Comparison of ENCODE assay signal across 34 mouse cellular contexts in the genomic region with DNA sequence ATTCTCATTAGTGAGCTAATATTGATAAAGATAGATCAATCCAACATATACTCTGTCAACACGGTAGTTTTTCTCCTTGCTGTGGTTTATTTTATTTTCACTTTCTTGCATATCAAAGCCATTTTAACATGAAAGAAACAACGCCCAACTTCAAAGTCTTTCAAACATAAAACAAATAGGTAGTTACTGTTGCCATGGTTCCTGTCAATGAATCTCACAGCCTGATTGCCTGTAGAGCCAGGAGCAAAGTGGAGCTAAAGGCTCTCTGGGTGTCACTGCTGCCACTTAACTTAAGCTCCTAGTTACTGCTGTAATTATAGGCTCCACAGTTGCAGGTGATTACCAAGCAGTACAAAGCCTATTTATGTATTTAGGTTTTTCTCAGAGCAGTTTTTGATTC.
DNase-seq lines count a peak whose midpoint lies in the region; ATAC-seq and TF ChIP-seq lines count a peak whose summit lies in the region.
"Had no signal": no experiment of that assay in that cellular context is flagged by ENCODE, and none has a peak within 500 bp of the region (broad histone marks: within the 10 kb centered on the region; RNA-seq: fewer than 3 reads in every experiment).

No protein-coding gene starts in this region.

- no peak overlapping the region for H3K9ac ChIP-seq in midbrain, embryonic 14.5 days (replicated peaks; ENCODE audit: low read length)
- H3K9ac ChIP-seq: forebrain, embryonic 13.5 days; heart, embryonic 12.5 days; hindbrain, embryonic 13.5 days; limb, embryonic 15.5 days; liver, embryonic 14.5 days; lung, embryonic 14.5 days; neural tube, embryonic 15.5 days had no signal

- no peak overlapping the region for H3K27ac ChIP-seq in midbrain, embryonic 14.5 days (replicated peaks; ENCODE audit: low read depth, low read length)
- H3K27ac ChIP-seq in midbrain, embryonic 10.5 days (replicated peaks): no peak overlapping the region
- H3K27ac ChIP-seq in limb, embryonic 10.5 days: no peak overlapping the region
- H3K27ac ChIP-seq: forebrain, embryonic 13.5 days; gastrocnemius, adult 2 months; hindbrain, embryonic 13.5 days; kidney, postnatal 0 days; limb, embryonic 15.5 days; liver, embryonic 14.5 days; neural tube, embryonic 15.5 days; stomach, postnatal 0 days had no signal

- no peak for TF ChIP-seq POLR2A in brain, embryonic 14.5 days (IDR thresholded peaks at IDR 0.05; ENCODE audit: borderline replicate concordance, extremely low read depth, insufficient read depth, insufficient read length, poor library complexity, severe bottlenecking)

- no peaks in the 10 kb centered on the region for H3K4me1 ChIP-seq in midbrain, embryonic 14.5 days (ENCODE audit: control insufficient read depth, insufficient read depth, low read length)
- no peaks in the 10 kb centered on the region for H3K4me1 ChIP-seq in midbrain, embryonic 10.5 days
- peaks cover 5% of the 10 kb centered on the region; the same call in 1 of the 2 replicates for H3K4me1 ChIP-seq in limb, embryonic 10.5 days
- H3K4me1 ChIP-seq: forebrain, embryonic 13.5 days; heart, embryonic 12.5 days; hindbrain, embryonic 13.5 days; limb, embryonic 15.5 days; neural tube, embryonic 15.5 days had no signal

- H3K36me3 ChIP-seq in midbrain, embryonic 14.5 days (ENCODE audit: control insufficient read depth, insufficient read depth, low read length): no peaks in the 10 kb centered on the region
- no peaks in the 10 kb centered on the region for H3K36me3 ChIP-seq in midbrain, embryonic 10.5 days
- H3K36me3 ChIP-seq in limb, embryonic 10.5 days: no peaks in the 10 kb centered on the region
- H3K36me3 ChIP-seq: G1E; heart, embryonic 12.5 days; hindbrain, embryonic 13.5 days; limb, embryonic 15.5 days; neural tube, embryonic 15.5 days had no signal

- WGBS in midbrain, embryonic 14.5 days: 42% methylated on average over 2 of the region's 2 CpGs
- 33% methylated on average over 2 of the region's 2 CpGs for WGBS in midbrain, embryonic 10.5 days
- 6% methylated on average over 2 of the region's 2 CpGs for WGBS in limb, embryonic 10.5 days

- no peak overlapping the region for H3K4me2 ChIP-seq in midbrain, embryonic 14.5 days (ENCODE audit: low read length)
- H3K4me2 ChIP-seq: forebrain, embryonic 13.5 days; heart, embryonic 12.5 days; hindbrain, embryonic 13.5 days; limb, embryonic 15.5 days; lung, embryonic 14.5 days; midbrain, embryonic 11.5 days; neural tube, embryonic 15.5 days had no signal

- H3K9me3 ChIP-seq in midbrain, embryonic 14.5 days (ENCODE audit: control insufficient read depth, low read length): no peaks in the 10 kb centered on the region
- H3K9me3 ChIP-seq in midbrain, embryonic 10.5 days (replicated peaks): no peaks in the 10 kb centered on the region
- H3K9me3 ChIP-seq in limb, embryonic 10.5 days (replicated peaks): no peaks in the 10 kb centered on the region
- H3K9me3 ChIP-seq: forebrain, embryonic 13.5 days; G1E; heart, embryonic 12.5 days; hindbrain, embryonic 13.5 days; limb, embryonic 15.5 days; neural tube, embryonic 15.5 days had no signal

- no peak for ATAC-seq in midbrain, embryonic 14.5 days (ENCODE audit: low FRiP score, low TSS enrichment)
- peak; percentile 85 for ATAC-seq in CD4-positive, CD25-positive, alpha-beta regulatory T cell, adult 4 months
- ATAC-seq: forebrain, embryonic 13.5 days had no signal

- no peak overlapping the region for H3K4me3 ChIP-seq in midbrain, embryonic 14.5 days (replicated peaks; ENCODE audit: low read depth, low read length)
- H3K4me3 ChIP-seq in midbrain, embryonic 10.5 days: no peak overlapping the region
- no peak overlapping the region for H3K4me3 ChIP-seq in limb, embryonic 10.5 days
- H3K4me3 ChIP-seq: forebrain, embryonic 13.5 days; gastrocnemius, adult 2 months; heart, embryonic 12.5 days; hindbrain, embryonic 13.5 days; limb, embryonic 15.5 days; neural tube, embryonic 15.5 days had no signal

- intact Hi-C loops in left cerebral cortex, postnatal 25 days (cut with DNase I): no loop called here

- DNase-seq in midbrain, embryonic 14.5 days: peak; percentile 2
- no peak for DNase-seq in midbrain, embryonic 10.5 days (ENCODE audit: low spot score)
- peak; percentile 31 for DNase-seq in brain, embryonic 14.5 days (ENCODE audit: low read depth)
- peak; percentile 84 for DNase-seq in naive thymus-derived CD4-positive, alpha-beta T cell, adult 2 months (ENCODE audit: low read depth)
- no peak for DNase-seq in limb, embryonic 10.5 days (ENCODE audit: low spot score)
- DNase-seq in left cerebral cortex, postnatal 25 days (ENCODE audit: low spot score in 2 of 2): no peak
- DNase-seq: adrenal gland, adult 2 months; adrenal gland, postnatal 36 days; cerebellum, adult 2 months; cerebellum, postnatal 14 days; gastrocnemius, adult 2 months; gastrocnemius, postnatal 36 days; heart, adult 18-20 months; heart, postnatal 4 days; kidney, adult 8-10 months; kidney, postnatal 4 days; left cerebral cortex, postnatal 4 days; lung, embryonic 14.5 days; retina, postnatal 1 day; right cerebral cortex, postnatal 25 days; spleen, adult 18-20 months; thymus, adult 2 months; thymus, postnatal 4 days had no signal

- H3K27me3 ChIP-seq in midbrain, embryonic 14.5 days (ENCODE audit: control insufficient read depth, insufficient read depth, low read length): no peaks in the 10 kb centered on the region
- H3K27me3 ChIP-seq in midbrain, embryonic 10.5 days (ENCODE audit: low read depth, poor library complexity, severe bottlenecking): no peaks in the 10 kb centered on the region
- H3K27me3 ChIP-seq in limb, embryonic 10.5 days (ENCODE audit: low read depth, poor library complexity, severe bottlenecking): no peaks in the 10 kb centered on the region
- H3K27me3 ChIP-seq: forebrain, embryonic 13.5 days; heart, embryonic 12.5 days; hindbrain, embryonic 13.5 days; limb, embryonic 15.5 days; neural tube, embryonic 15.5 days had no signal

- no peak for TF ChIP-seq CTCF in brain, embryonic 14.5 days (IDR thresholded peaks at IDR 0.05; ENCODE audit: borderline replicate concordance, extremely low read depth, insufficient read depth, insufficient read length)

Comparison
In these comparisons a context has a peak if more than half of its experiments do, and no peak if none do; other contexts are left out.
1. DNase-seq: peak in midbrain, embryonic 14.5 days (single experiment), brain, embryonic 14.5 days (single experiment) and naive thymus-derived CD4-positive, alpha-beta T cell, adult 2 months (single experiment); none in midbrain, embryonic 10.5 days (single experiment), limb, embryonic 10.5 days (single experiment) and left cerebral cortex, postnatal 25 days (0 of 2).